Mouse (Mus musculus) gastrocnemius, postnatal 36 days (tissue): ENCODE measurements around the gene Bhlhe40. TPM values are rescaled to one million over a fixed set of nuclear protein-coding genes. Genes with fewer than 3 reads are reported as not detected.

Experiments used
- DNase-seq, 2 experiments: peaks; one replicate each; pipeline ENCODE4 v3.0.0; 2022
- intact Hi-C: fragments of 180-260 bp; cut with DNase I; formaldehyde crosslinking; loops from one replicate; pipeline ENCODE4 v1.15.1; 2025
- total RNA-seq, 2 experiments: library from RNA; stranded (reverse); gene quantifications; 2 replicates each; pipeline ENCODE4 v1.2.3; 2021

Bhlhe40 gene
- total RNA-seq, 2 experiments from 2014 or later: 71.8 to 106 TPM

GRCm38 (mm10) chr6:108710667-108711066 lies 50.2 kb downstream of the Bhlhe40 start:
- DNase-seq: no peak
- intact Hi-C loops: loop anchor here (1.0 kb wide), 1 partner anchor 292 kb away; no protein-coding TSS in a partner anchor

- intact Hi-C loops: no loop called here
- no peak for DNase-seq
Measured at GRCm38 (mm10) chr6:108711192-108711964, 50.9 kb downstream of the Bhlhe40 start.

- intact Hi-C loops: no loop called here
- DNase-seq: no peak
Measured at GRCm38 (mm10) chr6:108712148-108712547, 51.7 kb downstream of the Bhlhe40 start.

- no peak for DNase-seq
- intact Hi-C loops: no loop called here
Measured at GRCm38 (mm10) chr6:108713175-108713974, 52.9 kb downstream of the Bhlhe40 start.

Other genes starting within 250 kb of the Bhlhe40 start
- gene Arl8b, start 122.5 kb downstream of the Bhlhe40 start, total RNA-seq: 100 to 1,000 TPM in 1 of 2 experiments, 10 to 100 TPM in 1; 94.7 to 103 TPM
- gene Edem1, start 168.0 kb downstream of the Bhlhe40 start, total RNA-seq: 1 to 10 TPM; 7.1 to 9.8 TPM